Mouse (Mus musculus): Measurements from ENCODE around the gene Cyp46a1. TPM values are rescaled to one million over a fixed set of nuclear protein-coding genes. Genes with fewer than 3 reads are reported as not detected.

Gene Cyp46a1
- polyA plus RNA-seq, 1 experiment = 1.6 TPM

DNA sequence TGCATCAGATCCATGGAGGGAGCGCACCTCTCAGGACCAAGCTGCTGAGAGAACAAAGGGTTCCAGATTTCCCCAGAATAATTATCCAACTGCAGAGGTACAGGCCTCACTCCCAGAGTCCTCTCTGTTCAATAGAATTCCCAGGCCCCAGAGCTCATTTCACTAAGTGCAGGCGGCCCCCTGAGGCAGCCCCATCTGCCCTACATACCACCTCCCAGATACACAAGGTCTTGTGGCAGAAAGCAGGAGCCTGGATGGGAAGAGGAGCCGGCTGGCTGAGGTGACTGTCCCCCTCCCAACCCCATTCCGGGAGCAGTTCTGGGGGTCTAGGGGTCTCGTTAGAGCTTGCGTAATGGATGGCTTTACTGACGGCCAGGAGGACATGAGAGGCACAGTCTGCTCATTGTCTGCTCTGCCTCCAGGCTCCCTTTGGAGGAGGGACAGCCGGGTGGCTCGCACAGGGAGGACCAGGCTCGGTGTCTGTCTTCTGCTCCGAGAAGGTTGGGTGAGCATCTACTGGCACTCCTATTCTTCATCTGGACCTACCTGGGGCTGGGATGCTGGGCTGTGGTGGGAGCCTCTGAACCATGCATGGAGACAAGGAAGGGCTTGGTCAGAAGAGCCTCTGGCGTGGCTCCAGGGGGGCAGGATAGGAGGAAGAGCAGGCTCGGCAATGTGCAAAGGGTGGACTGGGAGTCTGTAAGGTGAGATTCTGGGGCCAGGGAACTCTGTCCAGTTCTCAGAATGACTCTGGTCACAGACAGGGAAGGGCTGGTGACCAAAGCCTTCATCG lies 76.4 kb downstream of the Cyp46a1 start:
- Histone ChIP-seq H3K27me3 (ENCODE audit: control insufficient read depth, insufficient read depth, insufficient read length) (no peaks in the 10 kb centered on the region), H3ac (ENCODE audit: control insufficient read depth, insufficient read length) (no peak overlapping the region), H3K79me2 (ENCODE audit: control insufficient read depth, insufficient read depth) (no peaks in the 10 kb centered on the region), H3K4me2 (ENCODE audit: low read depth) (no peak overlapping the region), H3K4me3 (no peak overlapping the region), H3K36me3 (ENCODE audit: control insufficient read depth, insufficient read depth) (no peaks in the 10 kb centered on the region)
- TF ChIP-seq POLR2A (IDR thresholded peaks at IDR 0.05; ENCODE audit: insufficient read length, low read depth) (no peak), E2F4 (IDR thresholded peaks at IDR 0.05; ENCODE audit: insufficient read depth) (no peak), MYOG (IDR thresholded peaks at IDR 0.05; ENCODE audit: control insufficient read depth in 1 of 3, insufficient read depth in 1 of 3, insufficient read length in 2 of 3, low read depth in 2 of 3) (no peak), MYOD1 (IDR thresholded peaks at IDR 0.05; ENCODE audit: control insufficient read depth in 1 of 3, insufficient read length in 2 of 3, low read depth in 2 of 3) (no peak), TCF3 (IDR thresholded peaks at IDR 0.05; ENCODE audit: insufficient read length, low read depth) (no peak), CEBPB (IDR thresholded peaks at IDR 0.05; ENCODE audit: insufficient read depth, poor library complexity, severe bottlenecking) (no peak), SRF (IDR thresholded peaks at IDR 0.05; ENCODE audit: control insufficient read depth, insufficient read length, low read depth) (no peak), REST (IDR thresholded peaks at IDR 0.05; ENCODE audit: insufficient read depth, insufficient read length) (no peak), POLR2AphosphoS2 (IDR thresholded peaks at IDR 0.05; ENCODE audit: insufficient read length, low read depth) (no peak), USF1 (IDR thresholded peaks at IDR 0.05; ENCODE audit: low read depth) (no peak), MAX (IDR thresholded peaks at IDR 0.05; ENCODE audit: low read depth) (no peak)

Other genes starting within 250 kb of the Cyp46a1 start
- 54.0 TPM for gene Setd3, start 155.1 kb upstream of the Cyp46a1 start, polyA plus RNA-seq (2012; fragmentation: generic; extraction: Trizol)
- gene Ccnk, start 154.8 kb upstream of the Cyp46a1 start, polyA plus RNA-seq (2012; fragmentation: generic; extraction: Trizol) = 29.1 TPM
- 6.6 TPM for gene Ccdc85c, start 59.0 kb upstream of the Cyp46a1 start, polyA plus RNA-seq (2012; fragmentation: generic; extraction: Trizol)
- 13.5 TPM for gene Hhipl1, start 28.1 kb upstream of the Cyp46a1 start, polyA plus RNA-seq (2012; fragmentation: generic; extraction: Trizol)
- gene Eml1, start 36.6 kb downstream of the Cyp46a1 start, polyA plus RNA-seq (2012; fragmentation: generic; extraction: Trizol) = 33.4 TPM
- 71.5 TPM for gene Evl, start 220.3 kb downstream of the Cyp46a1 start, polyA plus RNA-seq (2012; fragmentation: generic; extraction: Trizol)

All from myocyte (in vitro differentiated cells).